Mouse (Mus musculus): ENCODE measurements at regions not wholly inside any gene's neighbourhood (a gene's known extent, or its start where the extent isn't known, plus 50 kb on each side); places are given as distances from the start of the nearest gene placed in this dataset.

DNA sequence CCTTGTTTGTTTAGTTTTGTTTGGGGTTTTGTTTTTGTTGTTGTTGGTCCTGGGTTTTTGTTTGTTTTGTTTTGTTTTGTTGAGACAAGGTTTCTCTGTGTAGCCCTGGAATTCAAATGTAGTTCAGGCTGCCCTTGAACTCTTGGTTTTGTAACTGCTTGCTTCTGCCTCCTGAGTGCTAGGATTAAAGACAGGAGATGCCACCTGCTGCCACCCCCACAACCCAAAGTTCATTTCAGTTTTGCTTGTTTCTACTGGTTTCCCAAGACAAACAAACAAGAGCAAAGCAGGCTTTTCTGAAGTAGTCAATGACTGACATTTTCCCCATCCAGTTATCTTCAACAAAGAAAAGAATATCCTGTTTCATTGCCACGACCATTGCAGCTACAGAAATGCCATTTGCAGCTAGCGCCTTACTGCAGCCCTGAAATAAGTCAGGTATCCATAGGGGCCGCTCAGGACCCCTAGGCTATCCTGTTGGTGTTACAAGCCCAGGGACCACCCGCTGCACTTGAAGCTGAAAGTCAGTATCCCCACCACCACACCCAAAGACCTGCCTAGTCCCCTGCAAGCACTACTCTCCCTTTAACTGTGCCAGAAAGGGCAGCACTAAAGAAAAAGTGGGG, 108.3 kb upstream of the Egln3 start:
- TF ChIP-seq CTCF (IDR thresholded peaks at IDR 0.05; ENCODE audit: extremely low read depth, insufficient read length, insufficient replicate concordance, low read depth, low read length) (no peak), POLR2A (IDR thresholded peaks at IDR 0.05; ENCODE audit: low read depth, low read length) (no peak)
